Mouse (Mus musculus) neural tube, embryonic 11.5 days (tissue): ENCODE data around the gene H2al1e. TPM values are rescaled to one million over a fixed set of nuclear protein-coding genes. Genes with fewer than 3 reads are reported as not detected.
"Not testable (repeated sequence)": the region's sequence is repeated elsewhere in the genome, so short reads cannot be mapped to it uniquely, and the experiment has no call there.

ENCODE experiments used
- ATAC-seq: fragments of 200-750 bp; cut with Nextera tagmentation; 2 replicates; pipeline ENCODE4 v1.8.0; 2017; ENCODE audit warnings: moderate number of reproducible peaks, mild to moderate bottlenecking, moderate TSS enrichment, moderate library complexity; ENCODE audit not compliant: insufficient read depth, low FRiP score, low TSS enrichment
- DNase-seq: peaks from one replicate; pipeline ENCODE4 v3.0.0-alpha.2; 2015; ENCODE audit warnings: low spot score
- H3K27ac ChIP-seq: fragments of 300-500 bp; sonication (generic); 2 replicates; pipeline ENCODE4 v1.5.1; 2014; ENCODE audit warnings: low read depth, mild to moderate bottlenecking, low read length
- H3K27me3 ChIP-seq: fragments of 300-500 bp; sonication (generic); 2 replicates; pipeline ENCODE4 v1.6.1; 2014; ENCODE audit warnings: mild to moderate bottlenecking, low read length, mixed read lengths; ENCODE audit not compliant: control insufficient read depth, insufficient read depth
- H3K36me3 ChIP-seq: fragments of 300-500 bp; sonication (generic); 2 replicates; pipeline ENCODE4 v1.6.1; 2014; ENCODE audit warnings: mild to moderate bottlenecking, low read length, moderate library complexity, mixed read lengths; ENCODE audit not compliant: control insufficient read depth, insufficient read depth
- H3K4me1 ChIP-seq: fragments of 300-500 bp; sonication (generic); 2 replicates; pipeline ENCODE4 v1.6.1; 2014; ENCODE audit warnings: low read length, mixed read lengths; ENCODE audit not compliant: control insufficient read depth, insufficient read depth
- H3K4me2 ChIP-seq: fragments of 300-500 bp; sonication (generic); 2 replicates; pipeline ENCODE4 v1.6.1; 2014; ENCODE audit warnings: low read depth, mild to moderate bottlenecking, moderate library complexity
- H3K4me3 ChIP-seq: fragments of 300-500 bp; sonication (generic); 2 replicates; pipeline ENCODE4 v1.5.1; 2014; ENCODE audit warnings: low read depth, low read length
- H3K9ac ChIP-seq: fragments of 300-500 bp; sonication (generic); 2 replicates; pipeline ENCODE4 v1.6.1; 2014; ENCODE audit warnings: mild to moderate bottlenecking, low read length
- H3K9me3 ChIP-seq: fragments of 300-500 bp; sonication (generic); 2 replicates; pipeline ENCODE4 v1.6.1; 2016; ENCODE audit warnings: low read length; ENCODE audit not compliant: control insufficient read depth
- WGBS: fragments of 180-500 bp; shearing (Covaris S2); extraction: QIAGEN DNeasy Blood & Tissue Kit; methylation state at CpG from one replicate; pipeline ENCODE4 v1.1.7; 2014; 5-methylcytosine and 5-hydroxymethylcytosine counted together
- polyA plus RNA-seq: library from polyadenylated mRNA; unstranded; fragments of >200 nt; fragmentation: Nextera tagmentation; extraction: Ambion mirVana; gene quantifications from 2 replicates; pipeline ENCODE4 v1.2.1, GENCODE M21; 2014

Gene H2al1e
- polyA plus RNA-seq, 1 experiment from 2014 or later = not detected

- not testable (repeated sequence) for ATAC-seq, H3K4me3 ChIP-seq, H3K27ac ChIP-seq, H3K4me1 ChIP-seq, H3K9ac ChIP-seq, H3K9me3 ChIP-seq, H3K36me3 ChIP-seq, H3K4me2 ChIP-seq, DNase-seq, H3K27me3 ChIP-seq
- WGBS = no CpG with 5 or more reads among the region's 3 CpGs
Measured at GRCm38 (mm10) chrX:11298957-11299356, 12.8 kb upstream of the H2al1e start, which contains the start of gene H2al1a. Gene H2al1a (plus strand): TSS chrX:11299257.

GRCm38 (mm10) chrX:11302132-11302531, 9.6 kb upstream of the H2al1e start, which contains the start of gene H2al1b:
Gene H2al1b (plus strand): TSS chrX:11302432.
- not testable (repeated sequence) for H3K4me1 ChIP-seq, H3K36me3 ChIP-seq, H3K9ac ChIP-seq, H3K4me2 ChIP-seq, H3K27ac ChIP-seq, H3K4me3 ChIP-seq, H3K27me3 ChIP-seq, DNase-seq, H3K9me3 ChIP-seq, ATAC-seq
- WGBS = 88% methylated on average over 1 of the region's 3 CpGs

DNA sequence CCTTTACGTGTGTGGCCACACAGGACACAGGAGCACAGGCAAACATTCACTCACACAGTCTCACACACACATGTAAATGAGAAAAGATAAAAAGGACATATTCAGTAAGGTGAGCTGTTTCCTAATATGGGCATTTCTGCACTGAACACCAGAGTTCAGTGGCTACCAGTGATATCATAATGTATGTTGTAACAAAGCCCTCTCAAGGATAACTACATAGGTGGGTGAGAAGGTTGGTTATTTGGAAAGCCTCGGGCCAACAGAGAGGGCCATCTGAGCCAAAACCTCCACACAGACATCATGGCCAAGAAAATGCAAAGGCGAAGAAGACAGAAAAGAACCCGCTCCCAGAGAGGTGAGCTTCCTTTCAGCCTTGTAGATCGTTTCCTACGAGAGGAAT, 6.4 kb upstream of the H2al1e start, which contains the start of gene H2al1c:
Gene H2al1c, plus strand, starts transcription at position 301 of the 400 bp plus-strand sequence.
- H3K9me3 ChIP-seq, DNase-seq, H3K4me2 ChIP-seq, H3K4me1 ChIP-seq, H3K27me3 ChIP-seq, H3K27ac ChIP-seq, H3K4me3 ChIP-seq, H3K36me3 ChIP-seq, ATAC-seq, H3K9ac ChIP-seq: not testable (repeated sequence)
- 92% methylated on average over 1 of the region's 6 CpGs for WGBS

DNA sequence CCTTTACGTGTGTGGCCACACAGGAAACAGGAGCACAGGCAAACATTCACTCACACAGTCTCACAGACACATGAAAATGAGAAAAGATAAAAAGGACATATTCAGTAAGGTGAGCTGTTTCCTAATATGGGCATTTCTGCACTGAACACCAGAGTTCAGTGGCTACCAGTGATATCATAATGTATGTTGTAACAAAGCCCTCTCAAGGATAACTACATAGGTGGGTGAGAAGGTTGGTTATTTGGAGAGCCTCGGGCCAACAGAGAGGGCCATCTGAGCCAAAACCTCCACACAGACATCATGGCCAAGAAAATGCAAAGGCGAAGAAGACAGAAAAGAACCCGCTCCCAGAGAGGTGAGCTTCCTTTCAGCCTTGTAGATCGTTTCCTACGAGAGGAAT, 3.2 kb upstream of the H2al1e start, which contains the start of gene H2al1d:
Gene H2al1d, plus strand, starts transcription at position 301 of the 400 bp plus-strand sequence.
- H3K27ac ChIP-seq, H3K9me3 ChIP-seq, H3K27me3 ChIP-seq, H3K36me3 ChIP-seq, DNase-seq, ATAC-seq, H3K4me2 ChIP-seq, H3K9ac ChIP-seq, H3K4me3 ChIP-seq, H3K4me1 ChIP-seq: not testable (repeated sequence)
- WGBS = no CpG with 5 or more reads among the region's 6 CpGs

DNA sequence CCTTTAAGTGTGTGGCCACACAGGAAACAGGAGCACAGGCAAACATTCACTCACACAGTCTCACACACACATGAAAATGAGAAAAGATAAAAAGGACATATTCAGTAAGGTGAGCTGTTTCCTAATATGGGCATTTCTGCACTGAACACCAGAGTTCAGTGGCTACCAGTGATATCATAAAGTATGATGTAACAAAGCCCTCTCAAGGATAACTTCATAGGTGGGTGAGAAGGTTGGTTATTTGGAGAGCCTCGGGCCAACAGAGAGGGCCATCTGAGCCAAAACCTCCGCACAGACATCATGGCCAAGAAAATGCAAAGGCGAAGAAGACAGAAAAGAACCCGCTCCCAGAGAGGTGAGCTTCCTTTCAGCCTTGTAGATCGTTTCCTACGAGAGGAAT, 3.1 kb downstream of the H2al1e start, which contains the start of gene H2al1f:
Gene H2al1f, plus strand, starts transcription at position 301 of the 400 bp plus-strand sequence.
- H3K9me3 ChIP-seq, H3K4me1 ChIP-seq, H3K9ac ChIP-seq, ATAC-seq, DNase-seq, H3K27ac ChIP-seq, H3K4me2 ChIP-seq, H3K36me3 ChIP-seq, H3K27me3 ChIP-seq, H3K4me3 ChIP-seq: not testable (repeated sequence)
- WGBS = no CpG with 5 or more reads among the region's 6 CpGs

DNA sequence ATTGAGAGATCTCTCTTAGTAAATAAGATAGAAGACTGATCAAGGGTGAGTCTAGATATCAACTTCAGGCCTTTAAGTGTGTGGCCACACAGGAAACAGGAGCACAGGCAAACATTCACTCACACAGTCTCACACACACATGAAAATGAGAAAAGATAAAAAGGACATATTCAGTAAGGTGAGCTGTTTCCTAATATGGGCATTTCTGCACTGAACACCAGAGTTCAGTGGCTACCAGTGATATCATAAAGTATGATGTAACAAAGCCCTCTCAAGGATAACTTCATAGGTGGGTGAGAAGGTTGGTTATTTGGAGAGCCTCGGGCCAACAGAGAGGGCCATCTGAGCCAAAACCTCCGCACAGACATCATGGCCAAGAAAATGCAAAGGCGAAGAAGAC, 6.2 kb downstream of the H2al1e start, which contains the start of gene H2al1g:
Gene H2al1g, plus strand, starts transcription at position 301 of the 400 bp plus-strand sequence.
- not testable (repeated sequence) for H3K4me1 ChIP-seq, H3K9ac ChIP-seq, H3K27ac ChIP-seq, H3K9me3 ChIP-seq, H3K4me3 ChIP-seq, H3K36me3 ChIP-seq, H3K4me2 ChIP-seq, ATAC-seq, H3K27me3 ChIP-seq, DNase-seq
- WGBS = no CpG with 5 or more reads among the region's 3 CpGs

DNA sequence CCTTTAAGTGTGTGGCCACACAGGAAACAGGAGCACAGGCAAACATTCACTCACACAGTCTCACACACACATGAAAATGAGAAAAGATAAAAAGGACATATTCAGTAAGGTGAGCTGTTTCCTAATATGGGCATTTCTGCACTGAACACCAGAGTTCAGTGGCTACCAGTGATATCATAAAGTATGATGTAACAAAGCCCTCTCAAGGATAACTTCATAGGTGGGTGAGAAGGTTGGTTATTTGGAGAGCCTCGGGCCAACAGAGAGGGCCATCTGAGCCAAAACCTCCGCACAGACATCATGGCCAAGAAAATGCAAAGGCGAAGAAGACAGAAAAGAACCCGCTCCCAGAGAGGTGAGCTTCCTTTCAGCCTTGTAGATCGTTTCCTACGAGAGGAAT, 9.5 kb downstream of the H2al1e start, which contains the start of gene H2al1h:
Gene H2al1h, plus strand, starts transcription at position 301 of the 400 bp plus-strand sequence.
- H3K4me1 ChIP-seq, ATAC-seq, H3K27ac ChIP-seq, H3K36me3 ChIP-seq, H3K4me2 ChIP-seq, H3K4me3 ChIP-seq, H3K9me3 ChIP-seq, H3K9ac ChIP-seq, H3K27me3 ChIP-seq, DNase-seq: not testable (repeated sequence)
- WGBS = no CpG with 5 or more reads among the region's 6 CpGs

DNA sequence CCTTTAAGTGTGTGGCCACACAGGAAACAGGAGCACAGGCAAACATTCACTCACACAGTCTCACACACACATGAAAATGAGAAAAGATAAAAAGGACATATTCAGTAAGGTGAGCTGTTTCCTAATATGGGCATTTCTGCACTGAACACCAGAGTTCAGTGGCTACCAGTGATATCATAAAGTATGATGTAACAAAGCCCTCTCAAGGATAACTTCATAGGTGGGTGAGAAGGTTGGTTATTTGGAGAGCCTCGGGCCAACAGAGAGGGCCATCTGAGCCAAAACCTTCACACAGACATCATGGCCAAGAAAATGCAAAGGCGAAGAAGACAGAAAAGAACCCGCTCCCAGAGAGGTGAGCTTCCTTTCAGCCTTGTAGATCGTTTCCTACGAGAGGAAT, 12.6 kb downstream of the H2al1e start, which contains the start of gene H2al1i:
Gene H2al1i, plus strand, starts transcription at position 301 of the 400 bp plus-strand sequence.
- not testable (repeated sequence) for H3K9me3 ChIP-seq, H3K4me2 ChIP-seq, H3K27ac ChIP-seq, H3K36me3 ChIP-seq, H3K4me3 ChIP-seq, H3K4me1 ChIP-seq, H3K27me3 ChIP-seq, ATAC-seq, DNase-seq, H3K9ac ChIP-seq
- WGBS = 100% methylated on average over 1 of the region's 5 CpGs

DNA sequence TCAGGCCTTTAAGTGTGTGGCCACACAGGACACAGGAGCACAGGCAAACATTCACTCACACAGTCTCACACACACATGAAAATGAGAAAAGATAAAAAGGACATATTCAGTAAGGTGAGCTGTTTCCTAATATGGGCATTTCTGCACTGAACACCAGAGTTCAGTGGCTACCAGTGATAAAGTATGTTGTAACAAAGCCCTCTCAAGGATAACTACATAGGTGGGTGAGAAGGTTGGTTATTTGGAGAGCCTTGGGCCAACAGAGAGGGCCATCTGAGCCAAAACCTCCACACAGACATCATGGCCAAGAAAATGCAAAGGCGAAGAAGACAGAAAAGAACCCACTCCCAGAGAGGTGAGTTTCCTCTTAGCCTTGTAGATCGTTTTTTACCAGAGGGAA, 15.8 kb downstream of the H2al1e start, which contains the start of gene H2al1j:
Gene H2al1j, plus strand, starts transcription at position 301 of the 400 bp plus-strand sequence.
- not testable (repeated sequence) for H3K4me2 ChIP-seq, H3K4me1 ChIP-seq, DNase-seq, H3K4me3 ChIP-seq, H3K9ac ChIP-seq, H3K9me3 ChIP-seq, H3K36me3 ChIP-seq, H3K27me3 ChIP-seq, ATAC-seq, H3K27ac ChIP-seq
- 87% methylated on average over 2 of the region's 2 CpGs for WGBS
